Comparison of ENCODE assay signal across 8 mouse cellular contexts in genomic region chr14:64590611-64591010, GRCm38 (mm10).
A peak's percentile ranks its signal among the peaks of the same experiment; 100 is the strongest.
DNase-seq lines count a peak whose midpoint lies in the region; ATAC-seq and TF ChIP-seq lines count a peak whose summit lies in the region.

No protein-coding gene starts in this region.

- DNase-seq in heart, embryonic 10.5 days (ENCODE audit: low spot score): no peak
- no peak for DNase-seq in heart, adult 2 months
- DNase-seq in R1 (ENCODE audit: low read depth, low spot score): peak; percentile 62
- DNase-seq in midbrain, embryonic 11.5 days (ENCODE audit: low spot score, missing footprints): peak; percentile 94
- DNase-seq in layer of hippocampus, adult 11-12 months (ENCODE audit: low spot score): no peak
- no peak for DNase-seq in c-Kit-positive CD71-positive TER-119-positive erythroid progenitor cells, embryonic 14.5 days (ENCODE audit: low spot score)

- H3K9me3 ChIP-seq in heart, embryonic 10.5 days: no peaks in the 10 kb centered on the region
- H3K9me3 ChIP-seq in forebrain, embryonic 13.5 days (replicated peaks): no peaks in the 10 kb centered on the region
- H3K9me3 ChIP-seq in midbrain, embryonic 11.5 days (ENCODE audit: control insufficient read depth, low read length): no peaks in the 10 kb centered on the region

- no peak for TF ChIP-seq POLR2A in heart, adult 2 months (IDR thresholded peaks at IDR 0.05; ENCODE audit: insufficient read depth, low read depth, low read length)

- H3K27me3 ChIP-seq in heart, embryonic 10.5 days (ENCODE audit: insufficient read depth, poor library complexity, severe bottlenecking): peaks cover 98% of the 10 kb centered on the region
- H3K27me3 ChIP-seq in heart, adult 2 months (ENCODE audit: control insufficient read depth, insufficient read depth, low read length): peaks cover 24% of the 10 kb centered on the region
- peaks cover 17% of the 10 kb centered on the region; the same call in 1 of the 2 replicates for H3K27me3 ChIP-seq in forebrain, embryonic 13.5 days
- H3K27me3 ChIP-seq in midbrain, embryonic 11.5 days (ENCODE audit: control insufficient read depth, insufficient read depth, low read length): peaks cover 47% of the 10 kb centered on the region

- H3K4me3 ChIP-seq in heart, embryonic 10.5 days: peak overlapping the region; percentile 54
- no peak overlapping the region for H3K4me3 ChIP-seq in heart, adult 2 months
- H3K4me3 ChIP-seq in forebrain, embryonic 13.5 days: peak overlapping the region; percentile 78
- H3K4me3 ChIP-seq in midbrain, embryonic 11.5 days (ENCODE audit: low read depth, low read length): peak overlapping the region; percentile 64

- H3K4me2 ChIP-seq in forebrain, embryonic 13.5 days: peak overlapping the region; percentile 81
- H3K4me2 ChIP-seq in midbrain, embryonic 11.5 days: peak overlapping the region; percentile 81

- WGBS in heart, embryonic 10.5 days: 1% methylated on average over 15 of the region's 15 CpGs
- 6% methylated on average over 15 of the region's 15 CpGs for WGBS in heart, adult 2 months
- WGBS in forebrain, embryonic 13.5 days: under 1% methylated on average over 15 of the region's 15 CpGs
- under 1% methylated on average over 15 of the region's 15 CpGs for WGBS in midbrain, embryonic 11.5 days

- H3K27ac ChIP-seq in heart, embryonic 10.5 days: no peak overlapping the region
- H3K27ac ChIP-seq in heart, adult 2 months: no peak overlapping the region
- H3K27ac ChIP-seq in forebrain, embryonic 13.5 days: peak overlapping the region; percentile 100
- peak overlapping the region; percentile 98 for H3K27ac ChIP-seq in midbrain, embryonic 11.5 days (ENCODE audit: low read depth, low read length)

- no peaks in the 10 kb centered on the region for H3K36me3 ChIP-seq in heart, embryonic 10.5 days
- no peaks in the 10 kb centered on the region for H3K36me3 ChIP-seq in heart, adult 2 months (ENCODE audit: control insufficient read depth, insufficient read depth, low read length)
- peaks cover 13% of the 10 kb centered on the region for H3K36me3 ChIP-seq in forebrain, embryonic 13.5 days (ENCODE audit: poor library complexity, severe bottlenecking)
- no peaks in the 10 kb centered on the region for H3K36me3 ChIP-seq in midbrain, embryonic 11.5 days (ENCODE audit: control insufficient read depth, insufficient read depth, low read length)

- peaks cover 36% of the 10 kb centered on the region for H3K4me1 ChIP-seq in heart, embryonic 10.5 days
- no peaks in the 10 kb centered on the region for H3K4me1 ChIP-seq in heart, adult 2 months (ENCODE audit: control insufficient read depth, insufficient read depth, low read length)
- H3K4me1 ChIP-seq in forebrain, embryonic 13.5 days: peaks cover 63% of the 10 kb centered on the region
- peaks cover 26% of the 10 kb centered on the region for H3K4me1 ChIP-seq in midbrain, embryonic 11.5 days (ENCODE audit: control insufficient read depth, insufficient read depth, low read length)

- H3K9ac ChIP-seq in heart, adult 2 months (ENCODE audit: low read depth, low read length): no peak overlapping the region
- H3K9ac ChIP-seq in forebrain, embryonic 13.5 days: peak overlapping the region; percentile 99
- peak overlapping the region; percentile 90 for H3K9ac ChIP-seq in midbrain, embryonic 11.5 days (ENCODE audit: low read length)

- intact Hi-C loops in heart, adult 2 months (cut with DNase I): no loop called here

- H3K79me2 ChIP-seq in heart, adult 2 months (replicated peaks; ENCODE audit: control insufficient read depth, insufficient read depth, low read length): no peaks in the 10 kb centered on the region

- TF ChIP-seq EP300 in heart, adult 2 months (IDR thresholded peaks at IDR 0.05; ENCODE audit: insufficient read depth, low read depth, low read length): no peak

- ATAC-seq in forebrain, embryonic 13.5 days: no peak
- ATAC-seq in midbrain, embryonic 11.5 days (ENCODE audit: low FRiP score): no peak
- ATAC-seq in CD4-positive, CD25-positive, alpha-beta regulatory T cell, adult 4 months: no peak

- TF ChIP-seq CTCF in heart, adult 2 months (IDR thresholded peaks at IDR 0.05): no peak

Comparison
In these comparisons a context has a peak if more than half of its experiments do, and no peak if none do; other contexts are left out.
1. DNase-seq: peak in R1 (single experiment) and midbrain, embryonic 11.5 days (single experiment); none in heart, embryonic 10.5 days (single experiment), heart, adult 2 months (0 of 2), layer of hippocampus, adult 11-12 months (single experiment) and c-Kit-positive CD71-positive TER-119-positive erythroid progenitor cells, embryonic 14.5 days (single experiment).
2. H3K27ac ChIP-seq: peak in forebrain, embryonic 13.5 days (single experiment) and midbrain, embryonic 11.5 days (single experiment); none in heart, embryonic 10.5 days (single experiment) and heart, adult 2 months (single experiment).